Mouse (Mus musculus) lung, adult 2 months (tissue): Measurements from ENCODE around the gene Rc3h2. TPM values are rescaled to one million over a fixed set of nuclear protein-coding genes. Genes with fewer than 3 reads are reported as not detected.

Experiments
- DNase-seq: peaks from one replicate; pipeline ENCODE4 v3.0.0; 2022
- H3K4me1 ChIP-seq: fragments of 200-500 bp; 2 replicates; pipeline ENCODE4 v1.6.1; 2011; ENCODE audit warnings: low read length; ENCODE audit not compliant: control insufficient read depth, insufficient read depth
- H3K4me3 ChIP-seq: fragments of 200-500 bp; replicated peaks from 2 replicates; pipeline ENCODE3; 2011; ENCODE audit warnings: low read depth, mild to moderate bottlenecking, control low read depth, low read length; ENCODE audit errors: extremely low read depth
- CTCF ChIP-seq: fragments of 200-500 bp; IDR thresholded peaks from 2 replicates; pipeline ENCODE4 v1.5.1; 2011; ENCODE audit warnings: mild to moderate bottlenecking, low read length, control low read depth; ENCODE audit not compliant: insufficient read depth
- POLR2A ChIP-seq: fragments of 200-500 bp; IDR thresholded peaks from 2 replicates; pipeline ENCODE4 v1.6.1; 2011; ENCODE audit warnings: low read depth, mild to moderate bottlenecking, control low read depth, low read length, borderline replicate concordance; ENCODE audit errors: extremely low read depth
- WGBS: fragments of 180-500 bp; shearing (Covaris S2); methylation state at CpG from one replicate; pipeline ENCODE4 v1.1.7; 2018; 5-methylcytosine and 5-hydroxymethylcytosine counted together
- polyA plus RNA-seq: library from polyadenylated mRNA; depleted of rRNA; stranded (reverse); fragments of >200 nt; gene quantifications from 2 replicates; pipeline ENCODE4 v1.2.3, GENCODE M21; 2012

Rc3h2 gene
- polyA plus RNA-seq, 1 experiment: 8.6 TPM

- peak; percentile 62; the same call in 1 of the 2 replicates for TF ChIP-seq POLR2A
- no peak for TF ChIP-seq CTCF
- H3K4me1 ChIP-seq: no peaks in the 10 kb centered on the region; the same call in 1 of the 2 replicates
- DNase-seq: peak; percentile 71
- under 1% methylated on average over 38 of the region's 38 CpGs for WGBS
- peak overlapping the region; percentile 71 for H3K4me3 ChIP-seq
Measured at GRCm38 (mm10) chr2:37430593-37431464, 8.1 kb upstream of the Rc3h2 start.

- TF ChIP-seq POLR2A: no peak
- WGBS: 47% methylated on average over 3 of the region's 3 CpGs
- DNase-seq: no peak
Measured at GRCm38 (mm10) chr2:37423671-37424070, 968 bp upstream of the Rc3h2 start.

GRCm38 (mm10) chr2:37421903-37422302 is 800 bp downstream of the Rc3h2 start:
- no peak for DNase-seq
- Histone ChIP-seq H3K4me1 (peaks cover 3% of the 10 kb centered on the region; the same call in 1 of the 2 replicates), H3K4me3 (peak overlapping the region; percentile 88)
- 3% methylated on average over 3 of the region's 3 CpGs for WGBS
- TF ChIP-seq POLR2A (no peak), CTCF (no peak)

More at GRCm38 (mm10) chr2:37423671-37424070, 968 bp upstream of the Rc3h2 start:
- H3K4me1 ChIP-seq: peaks cover 3% of the 10 kb centered on the region; the same call in 1 of the 2 replicates
- H3K4me3 ChIP-seq: no peak overlapping the region

- no peaks in the 10 kb centered on the region for H3K4me1 ChIP-seq
- DNase-seq: no peak
- TF ChIP-seq CTCF (no peak), POLR2A (no peak)
- 18% methylated on average over 1 of the region's 1 CpGs for WGBS
- no peak overlapping the region for H3K4me3 ChIP-seq
Measured at GRCm38 (mm10) chr2:37395539-37395938, 27.2 kb downstream of the Rc3h2 start.

GRCm38 (mm10) chr2:37382921-37383320 is 39.8 kb downstream of the Rc3h2 start:
- TF ChIP-seq POLR2A (no peak), CTCF (no peak)
- WGBS: 95% methylated on average over 9 of the region's 9 CpGs
- no peaks in the 10 kb centered on the region for H3K4me1 ChIP-seq
- no peak overlapping the region for H3K4me3 ChIP-seq
- DNase-seq: no peak

GRCm38 (mm10) chr2:37380189-37380588 is 42.5 kb downstream of the Rc3h2 start:
- no peak overlapping the region for H3K4me3 ChIP-seq
- DNase-seq: peak; percentile 20
- TF ChIP-seq CTCF (peak; percentile 53), POLR2A (no peak)
- 56% methylated on average over 2 of the region's 2 CpGs for WGBS
- no peaks in the 10 kb centered on the region for H3K4me1 ChIP-seq

- no peak for DNase-seq
- TF ChIP-seq POLR2A (no peak), CTCF (no peak)
- no peaks in the 10 kb centered on the region for H3K4me1 ChIP-seq
- H3K4me3 ChIP-seq: no peak overlapping the region
- 90% methylated on average over 1 of the region's 1 CpGs for WGBS
Measured at GRCm38 (mm10) chr2:37376018-37376417, 46.7 kb downstream of the Rc3h2 start.

GRCm38 (mm10) chr2:37370651-37371050 is 52.1 kb downstream of the Rc3h2 start:
- TF ChIP-seq POLR2A (no peak), CTCF (no peak)
- Histone ChIP-seq H3K4me1 (no peaks in the 10 kb centered on the region), H3K4me3 (no peak overlapping the region)
- no peak for DNase-seq
- WGBS: 71% methylated on average over 2 of the region's 2 CpGs

GRCm38 (mm10) chr2:37359908-37360307 is 62.8 kb downstream of the Rc3h2 start:
- no peak for TF ChIP-seq CTCF
- TF ChIP-seq POLR2A: no peak
- 90% methylated on average over 2 of the region's 2 CpGs for WGBS
- H3K4me3 ChIP-seq: no peak overlapping the region
- no peaks in the 10 kb centered on the region for H3K4me1 ChIP-seq
- no peak for DNase-seq
